Mouse (Mus musculus) myocyte (in vitro differentiated cells): ENCODE measurements at regions not wholly inside any gene's neighbourhood (a gene's known extent, or its start where the extent isn't known, plus 50 kb on each side); places are given as distances from the start of the nearest gene placed in this dataset.

Experiments
- H3K27me3 ChIP-seq: one replicate; pipeline ENCODE4 v1.6.1; 2011; ENCODE audit not compliant: control insufficient read depth, insufficient read depth, insufficient read length
- H3K36me3 ChIP-seq: one replicate; pipeline ENCODE4 v1.6.1; 2011; ENCODE audit not compliant: control insufficient read depth, insufficient read depth
- H3K4me2 ChIP-seq: one replicate; pipeline ENCODE4 v1.6.1; 2011; ENCODE audit warnings: low read depth, control low read depth
- H3K4me3 ChIP-seq: one replicate; pipeline ENCODE4 v1.5.1; 2011; ENCODE audit warnings: mild to moderate bottlenecking, control low read depth, moderate library complexity
- H3K79me2 ChIP-seq: one replicate; pipeline ENCODE4 v1.6.1; 2011; ENCODE audit not compliant: control insufficient read depth, insufficient read depth
- H3ac ChIP-seq: one replicate; pipeline ENCODE4 v1.6.1; 2011; ENCODE audit not compliant: control insufficient read depth, insufficient read length
- CEBPB ChIP-seq: IDR thresholded peaks from 2 replicates; pipeline ENCODE4 v1.6.1; 2011; ENCODE audit warnings: mild to moderate bottlenecking, moderate library complexity; ENCODE audit not compliant: poor library complexity, insufficient read depth, severe bottlenecking
- E2F4 ChIP-seq: IDR thresholded peaks from one replicate; pipeline ENCODE4 v1.6.1; 2011; ENCODE audit warnings: mild to moderate bottlenecking, control low read depth, moderate library complexity; ENCODE audit not compliant: insufficient read depth
- MAX ChIP-seq: IDR thresholded peaks from one replicate; pipeline ENCODE4 v1.6.1; 2011; ENCODE audit warnings: low read depth, mild to moderate bottlenecking, control low read depth
- MYOD1 ChIP-seq, 3 experiments: IDR thresholded peaks; one replicate each; pipeline ENCODE4 v1.6.1; 2011; ENCODE audit warnings: control low read depth in 2 of 3, low read depth in 2 of 3, mild to moderate bottlenecking in 2 of 3, moderate library complexity in 1 of 3; ENCODE audit not compliant: insufficient read length in 2 of 3, control insufficient read depth in 1 of 3
- MYOG ChIP-seq, 3 experiments: IDR thresholded peaks; one replicate each; pipeline ENCODE4 v1.6.1; 2011; ENCODE audit warnings: control low read depth in 2 of 3, low read depth in 2 of 3, mild to moderate bottlenecking in 2 of 3; ENCODE audit not compliant: insufficient read length in 2 of 3, control insufficient read depth in 1 of 3, insufficient read depth in 1 of 3
- POLR2A ChIP-seq: IDR thresholded peaks from one replicate; pipeline ENCODE4 v1.6.1; 2011; ENCODE audit warnings: low read depth, mild to moderate bottlenecking, control low read depth, moderate library complexity; ENCODE audit not compliant: insufficient read length
- POLR2AphosphoS2 ChIP-seq: IDR thresholded peaks from one replicate; pipeline ENCODE4 v1.6.1; 2011; ENCODE audit warnings: low read depth, control low read depth; ENCODE audit not compliant: insufficient read length
- REST ChIP-seq: IDR thresholded peaks from one replicate; pipeline ENCODE4 v1.6.1; 2011; ENCODE audit warnings: mild to moderate bottlenecking, control low read depth, moderate library complexity; ENCODE audit not compliant: insufficient read depth, insufficient read length
- SRF ChIP-seq: IDR thresholded peaks from one replicate; pipeline ENCODE4 v1.6.1; 2011; ENCODE audit warnings: low read depth; ENCODE audit not compliant: control insufficient read depth, insufficient read length
- TCF12 ChIP-seq: IDR thresholded peaks from one replicate; pipeline ENCODE4 v1.6.1; 2011; ENCODE audit warnings: mild to moderate bottlenecking, control low read depth; ENCODE audit not compliant: poor library complexity, insufficient read depth, severe bottlenecking
- TCF3 ChIP-seq: IDR thresholded peaks from one replicate; pipeline ENCODE4 v1.6.1; 2011; ENCODE audit warnings: low read depth, control low read depth; ENCODE audit not compliant: insufficient read length
- USF1 ChIP-seq: IDR thresholded peaks from one replicate; pipeline ENCODE4 v1.6.1; 2011; ENCODE audit warnings: low read depth, mild to moderate bottlenecking, control low read depth, moderate library complexity

- Histone ChIP-seq H3K36me3 (no peaks in the 10 kb centered on the region), H3K4me3 (no peak overlapping the region), H3K4me2 (no peak overlapping the region), H3K79me2 (no peaks in the 10 kb centered on the region), H3K27me3 (peaks cover 9% of the 10 kb centered on the region), H3ac (no peak overlapping the region)
- no peak for TF ChIP-seq CEBPB
- no peak for TF ChIP-seq MYOG (IDR thresholded peaks at IDR 0.05; ENCODE audit: control insufficient read depth in 1 of 3, insufficient read depth in 1 of 3, insufficient read length in 2 of 3, low read depth in 2 of 3)
- no peak for TF ChIP-seq REST
- no peak for TF ChIP-seq MYOD1 (IDR thresholded peaks at IDR 0.05; ENCODE audit: control insufficient read depth in 1 of 3, insufficient read length in 2 of 3, low read depth in 2 of 3)
- TF ChIP-seq SRF: no peak
- TF ChIP-seq E2F4: no peak
- TF ChIP-seq POLR2A: no peak
- no peak for TF ChIP-seq TCF12
- TF ChIP-seq TCF3: no peak
- no peak for TF ChIP-seq MAX
- no peak for TF ChIP-seq USF1
- no peak for TF ChIP-seq POLR2AphosphoS2
These were observed 81.1 kb upstream of the Foxd3 start for GRCm38 (mm10) chr4:99574984-99575383.

GRCm38 (mm10) chr4:99597781-99598180 is 58.3 kb upstream of the Foxd3 start:
- H3K27me3 ChIP-seq: no peaks in the 10 kb centered on the region
- H3ac ChIP-seq: no peak overlapping the region
- H3K4me3 ChIP-seq: no peak overlapping the region
- no peaks in the 10 kb centered on the region for H3K79me2 ChIP-seq
- no peak overlapping the region for H3K4me2 ChIP-seq
- TF ChIP-seq E2F4 (no peak), CEBPB (no peak), POLR2AphosphoS2 (no peak), MYOG (IDR thresholded peaks at IDR 0.05; ENCODE audit: control insufficient read depth in 1 of 3, insufficient read depth in 1 of 3, insufficient read length in 2 of 3, low read depth in 2 of 3) (no peak), TCF12 (no peak), POLR2A (no peak), USF1 (no peak), SRF (no peak), MYOD1 (IDR thresholded peaks at IDR 0.05; ENCODE audit: control insufficient read depth in 1 of 3, insufficient read length in 2 of 3, low read depth in 2 of 3) (no peak), REST (no peak), MAX (no peak), TCF3 (no peak)
- H3K36me3 ChIP-seq: no peaks in the 10 kb centered on the region

DNA sequence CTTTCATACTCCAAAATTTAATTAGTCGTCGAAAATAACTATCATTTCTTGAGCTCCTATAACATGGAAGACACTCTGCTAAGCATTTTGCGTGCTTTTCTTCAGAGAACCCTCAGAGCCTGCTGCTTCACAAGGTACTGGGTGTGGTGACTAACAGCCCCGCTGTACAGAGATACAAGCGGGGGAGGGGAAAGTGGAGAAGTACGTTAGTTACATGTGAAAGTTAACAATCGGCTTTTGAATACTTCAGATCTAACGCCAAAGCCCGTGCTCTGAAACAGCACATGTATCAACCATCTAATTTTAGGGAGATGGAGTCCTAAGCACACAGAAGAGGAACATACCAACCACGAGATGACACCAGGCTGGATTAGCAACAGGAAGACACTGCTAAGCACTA is 55.4 kb upstream of the Foxd3 start:
- Histone ChIP-seq H3K36me3 (no peaks in the 10 kb centered on the region), H3K4me2 (peak overlapping the region; percentile 52), H3K4me3 (no peak overlapping the region), H3ac (no peak overlapping the region), H3K27me3 (no peaks in the 10 kb centered on the region), H3K79me2 (no peaks in the 10 kb centered on the region)
- no peak for TF ChIP-seq TCF12
- TF ChIP-seq CEBPB: no peak
- TF ChIP-seq MYOD1 (IDR thresholded peaks at IDR 0.05; ENCODE audit: control insufficient read depth in 1 of 3, insufficient read length in 2 of 3, low read depth in 2 of 3): no peak
- no peak for TF ChIP-seq E2F4
- TF ChIP-seq TCF3: no peak
- TF ChIP-seq SRF: no peak
- no peak for TF ChIP-seq REST
- no peak for TF ChIP-seq MAX
- no peak for TF ChIP-seq USF1
- TF ChIP-seq POLR2A: no peak
- no peak for TF ChIP-seq POLR2AphosphoS2
- TF ChIP-seq MYOG (IDR thresholded peaks at IDR 0.05; ENCODE audit: control insufficient read depth in 1 of 3, insufficient read depth in 1 of 3, insufficient read length in 2 of 3, low read depth in 2 of 3): no peak

- H3K27me3 ChIP-seq: no peaks in the 10 kb centered on the region
- H3K79me2 ChIP-seq: no peaks in the 10 kb centered on the region
- H3K4me3 ChIP-seq: no peak overlapping the region
- no peak overlapping the region for H3ac ChIP-seq
- no peak for TF ChIP-seq CEBPB
- TF ChIP-seq MYOD1 (IDR thresholded peaks at IDR 0.05; ENCODE audit: control insufficient read depth in 1 of 3, insufficient read length in 2 of 3, low read depth in 2 of 3): no peak
- no peak for TF ChIP-seq POLR2AphosphoS2
- no peak for TF ChIP-seq POLR2A
- TF ChIP-seq REST: no peak
- TF ChIP-seq E2F4: no peak
- TF ChIP-seq TCF12: no peak
- no peak for TF ChIP-seq TCF3
- no peak for TF ChIP-seq USF1
- no peak for TF ChIP-seq SRF
- no peak for TF ChIP-seq MYOG (IDR thresholded peaks at IDR 0.05; ENCODE audit: control insufficient read depth in 1 of 3, insufficient read depth in 1 of 3, insufficient read length in 2 of 3, low read depth in 2 of 3)
- no peak for TF ChIP-seq MAX
- H3K4me2 ChIP-seq: no peak overlapping the region
- H3K36me3 ChIP-seq: no peaks in the 10 kb centered on the region
These were observed 54.6 kb upstream of the Foxd3 start for GRCm38 (mm10) chr4:99601463-99601862.
